Comparison of ENCODE assay signal across 22 mouse cellular contexts in the genomic region with DNA sequence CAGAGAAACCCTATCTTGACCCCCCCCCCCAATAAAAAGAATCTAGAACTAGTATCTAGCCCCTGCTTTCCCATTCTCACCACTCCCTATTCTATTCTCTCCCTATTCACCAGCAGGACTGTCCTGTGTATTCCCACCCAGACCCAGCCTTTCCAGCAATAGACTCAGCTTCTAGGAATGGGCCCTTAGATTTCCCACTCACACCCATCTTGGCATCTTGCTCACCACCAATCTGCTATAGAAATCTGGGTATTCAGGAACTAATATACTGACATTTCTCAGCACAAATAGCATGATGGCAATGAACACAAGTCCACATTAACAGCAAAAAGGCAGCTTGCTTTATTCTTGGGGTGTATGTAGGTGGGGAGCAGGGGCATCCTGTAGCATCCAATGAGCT. TPM values are rescaled to one million over a fixed set of nuclear protein-coding genes. Genes with fewer than 3 reads are reported as not detected.
DNase-seq lines count a peak whose midpoint lies in the region; ATAC-seq and TF ChIP-seq lines count a peak whose summit lies in the region.
"Had no signal": no experiment of that assay in that cellular context is flagged by ENCODE, and none has a peak within 500 bp of the region (broad histone marks: within the 10 kb centered on the region; RNA-seq: fewer than 3 reads in every experiment).

No protein-coding gene starts in this region.

- peaks cover 7% of the 10 kb centered on the region; the same call in 1 of the 2 replicates for H3K4me1 ChIP-seq in embryonic facial prominence, embryonic 13.5 days
- peaks cover 6% of the 10 kb centered on the region; the same call in 1 of the 2 replicates for H3K4me1 ChIP-seq in embryonic facial prominence, embryonic 10.5 days
- H3K4me1 ChIP-seq in MEL (ENCODE audit: control insufficient read depth in 1 of 2, insufficient read depth in 2 of 2, low read length in 2 of 2): peaks cover 0 to 8% of the 10 kb centered on the region in 2 experiments; a peak in 2 of 4 replicates

- H3K9ac ChIP-seq in embryonic facial prominence, embryonic 13.5 days: no peak overlapping the region
- no peak overlapping the region for H3K9ac ChIP-seq in MEL (ENCODE audit: control insufficient read depth, low read depth, low read length, poor library complexity, severe bottlenecking)

- H3K27me3 ChIP-seq in embryonic facial prominence, embryonic 13.5 days: no peaks in the 10 kb centered on the region
- H3K27me3 ChIP-seq in embryonic facial prominence, embryonic 10.5 days (replicated peaks; ENCODE audit: low read depth, poor library complexity, severe bottlenecking): peaks cover 23% of the 10 kb centered on the region
- no peaks in the 10 kb centered on the region for H3K27me3 ChIP-seq in MEL (ENCODE audit: control insufficient read depth in 1 of 2, insufficient read depth in 2 of 2, low read length in 2 of 2)
- H3K27me3 ChIP-seq: CH12.LX, Patski had no signal

- H3K4me2 ChIP-seq in embryonic facial prominence, embryonic 13.5 days: no peak overlapping the region

- DNase-seq in embryonic facial prominence, embryonic 10.5 days (ENCODE audit: low spot score): no peak
- peak; percentile 73 for DNase-seq in heart, adult 11 months
- no peak for DNase-seq in heart, postnatal 14 days
- DNase-seq in MEL (ENCODE audit: low read depth, low spot score): no peak
- DNase-seq in left cerebral cortex, postnatal 36 days (ENCODE audit: low spot score in 2 of 2): no peak
- DNase-seq: adrenal gland, adult 2 months; adrenal gland, adult 8-10 months; adrenal gland, postnatal 10 days; adrenal gland, postnatal 14 days; adrenal gland, postnatal 25 days; adrenal gland, postnatal 36 days; B cell, adult 2 months; cerebellum, adult 11 months; cerebellum, adult 11-12 months; cerebellum, adult 18-20 months; cerebellum, adult 2 months had no signal

- H3K27ac ChIP-seq in embryonic facial prominence, embryonic 13.5 days: peak overlapping the region; percentile 57; the same call in 1 of the 2 replicates
- H3K27ac ChIP-seq in embryonic facial prominence, embryonic 10.5 days (replicated peaks): no peak overlapping the region
- H3K27ac ChIP-seq in MEL (ENCODE audit: control insufficient read depth, low read depth, low read length): no peak overlapping the region

- intact Hi-C loops in heart, postnatal 14 days (cut with DNase I): loop anchor here (10.0 kb wide), 1 partner anchor 622 kb away; no protein-coding TSS in a partner anchor
- intact Hi-C loops in left cerebral cortex, postnatal 36 days (cut with DNase I): no loop called here

- TF ChIP-seq POLR2A in MEL (IDR thresholded peaks at IDR 0.05; ENCODE audit: control insufficient read depth in 1 of 2, insufficient read depth in 1 of 2, low read depth in 1 of 2, low read length in 2 of 2, poor library complexity in 1 of 2): no peak

- H3K9me3 ChIP-seq in embryonic facial prominence, embryonic 13.5 days: no peaks in the 10 kb centered on the region
- no peaks in the 10 kb centered on the region for H3K9me3 ChIP-seq in embryonic facial prominence, embryonic 10.5 days
- H3K9me3 ChIP-seq in MEL (replicated peaks; ENCODE audit: insufficient read depth, low read length): no peaks in the 10 kb centered on the region
- H3K9me3 ChIP-seq: G1E had no signal

- no peak for TF ChIP-seq CTCF in MEL (IDR thresholded peaks at IDR 0.05 in 2 of 3, conservative IDR thresholded peaks at IDR 0.05 in 1 of 3; ENCODE audit: control insufficient read depth in 1 of 3, insufficient read depth in 1 of 3, low read depth in 2 of 3, low read length in 3 of 3, poor library complexity in 1 of 3, severe bottlenecking in 1 of 3)

- no peak overlapping the region for H3K4me3 ChIP-seq in embryonic facial prominence, embryonic 13.5 days
- no peak overlapping the region for H3K4me3 ChIP-seq in embryonic facial prominence, embryonic 10.5 days
- H3K4me3 ChIP-seq in MEL (ENCODE audit: control insufficient read depth in 1 of 2, insufficient read depth in 1 of 2, low read depth in 2 of 2, low read length in 2 of 2): no peak overlapping the region

- ATAC-seq in embryonic facial prominence, embryonic 13.5 days (ENCODE audit: insufficient number of reproducible peaks, insufficient read depth, low FRiP score, low TSS enrichment, low read depth): no peak
- ATAC-seq: activated CD4-positive, CD25-positive, alpha-beta regulatory T cell, adult 4 months; CD4-positive, CD25-positive, alpha-beta regulatory T cell, adult 4 months; Patski had no signal

- TF ChIP-seq EP300 in MEL (IDR thresholded peaks at IDR 0.05; ENCODE audit: low read depth in 1 of 2, low read length in 2 of 2): no peak

- TF ChIP-seq RAD21 in MEL (IDR thresholded peaks at IDR 0.05; ENCODE audit: low read depth, low read length): no peak

- peaks cover 25% of the 10 kb centered on the region for H3K36me3 ChIP-seq in embryonic facial prominence, embryonic 13.5 days
- H3K36me3 ChIP-seq in embryonic facial prominence, embryonic 10.5 days (replicated peaks): peaks cover 48% of the 10 kb centered on the region
- H3K36me3 ChIP-seq in MEL (ENCODE audit: control insufficient read depth in 1 of 2, insufficient read depth in 2 of 2, low read length in 2 of 2): peaks cover 6 to 14% of the 10 kb centered on the region in 2 experiments; a peak in 3 of 4 replicates

- peaks cover 13% of the 10 kb centered on the region for H3K79me2 ChIP-seq in MEL (ENCODE audit: control insufficient read depth, insufficient read depth, low read length, poor library complexity)

TF ChIP-seq in MEL, 35 proteins besides CTCF, POLR2A, EP300 and RAD21:
- TF ChIP-seq POLR2AphosphoS2 (IDR thresholded peaks at IDR 0.05; ENCODE audit: low read length) (peak; percentile 55; the same call in 1 of the 2 replicates), MYC (IDR thresholded peaks at IDR 0.05; ENCODE audit: low read depth, low read length) (no peak)

RNA-seq across cellular contexts. Expression of gene Ssr4, which starts 6.2 kb away (rescaled TPM):
- polyA plus RNA-seq in embryonic facial prominence, embryonic 13.5 days (2015; fragmentation: Nextera tagmentation; extraction: Ambion mirVana): 182 and 192 TPM in 2 replicates
- 101 and 107 TPM in 2 replicates for polyA plus RNA-seq in embryonic facial prominence, embryonic 10.5 days (2016; fragmentation: Nextera tagmentation; extraction: Ambion mirVana)
- 10 to 100 TPM; 82.1 to 83.9 TPM for total RNA-seq in heart, postnatal 14 days (2021)
- 256 and 283 TPM in 2 replicates for total RNA-seq in MEL (2012; rRNA removed)
- polyA plus RNA-seq in MEL (2012; ENCODE audit: insufficient read depth in 1 of 2, insufficient read length in 2 of 2, low read depth in 1 of 2, low replicate concordance in 2 of 2, missing spikeins in 1 of 2): 100 to 1,000 TPM in 1 of 2 experiments, not detected in 1; 343 TPM
- 10 to 100 TPM; 81.2 to 95.9 TPM for total RNA-seq in left cerebral cortex, postnatal 36 days (2021)

RNA-seq across cellular contexts. Expression of gene Idh3g, which starts 6.3 kb away (rescaled TPM):
- polyA plus RNA-seq in embryonic facial prominence, embryonic 13.5 days (2015; fragmentation: Nextera tagmentation; extraction: Ambion mirVana): 204 and 207 TPM in 2 replicates
- polyA plus RNA-seq in embryonic facial prominence, embryonic 10.5 days (2016; fragmentation: Nextera tagmentation; extraction: Ambion mirVana): 175 and 176 TPM in 2 replicates
- total RNA-seq in heart, postnatal 14 days (2021): 100 to 1,000 TPM; 582 to 586 TPM
- total RNA-seq in MEL (2012; rRNA removed): 232 and 248 TPM in 2 replicates
- 100 to 1,000 TPM in 1 of 2 experiments, not detected in 1; 296 TPM for polyA plus RNA-seq in MEL (2012; ENCODE audit: insufficient read depth in 1 of 2, insufficient read length in 2 of 2, low read depth in 1 of 2, low replicate concordance in 2 of 2, missing spikeins in 1 of 2)
- 100 to 1,000 TPM; 179 to 205 TPM for total RNA-seq in left cerebral cortex, postnatal 36 days (2021)

RNA-seq across cellular contexts. Expression of gene Srpk3, which starts 18.8 kb away (rescaled TPM):
- 3.0 and 3.5 TPM in 2 replicates for polyA plus RNA-seq in embryonic facial prominence, embryonic 13.5 days (2015; fragmentation: Nextera tagmentation; extraction: Ambion mirVana)
- polyA plus RNA-seq in embryonic facial prominence, embryonic 10.5 days (2016; fragmentation: Nextera tagmentation; extraction: Ambion mirVana): 1.00 and 2.0 TPM in 2 replicates
- 10 to 100 TPM; 23.9 to 29.3 TPM for total RNA-seq in heart, postnatal 14 days (2021)
- 0.20 and 0.31 TPM in 2 replicates for total RNA-seq in MEL (2012; rRNA removed)
- under 1 TPM in 1 of 2 experiments, not detected in 1; 0.17 TPM for polyA plus RNA-seq in MEL (2012; ENCODE audit: insufficient read depth in 1 of 2, insufficient read length in 2 of 2, low read depth in 1 of 2, low replicate concordance in 2 of 2, missing spikeins in 1 of 2)
- 10 to 100 TPM in 1 of 2 experiments, 1 to 10 TPM in 1; 8.2 to 10.4 TPM for total RNA-seq in left cerebral cortex, postnatal 36 days (2021)
- polyA plus RNA-seq: G1E had no signal

RNA-seq across cellular contexts. Expression of gene Pdzd4, which starts 31.7 kb away (rescaled TPM):
- 1.7 and 2.1 TPM in 2 replicates for polyA plus RNA-seq in embryonic facial prominence, embryonic 13.5 days (2015; fragmentation: Nextera tagmentation; extraction: Ambion mirVana)
- polyA plus RNA-seq in embryonic facial prominence, embryonic 10.5 days (2016; fragmentation: Nextera tagmentation; extraction: Ambion mirVana): 0.65 and 0.79 TPM in 2 replicates
- total RNA-seq in heart, postnatal 14 days (2021): 1 to 10 TPM; 2.0 to 2.1 TPM
- 0.46 and 0.49 TPM in 2 replicates for total RNA-seq in MEL (2012; rRNA removed)
- polyA plus RNA-seq in MEL (2012; ENCODE audit: insufficient read depth in 1 of 2, insufficient read length in 2 of 2, low read depth in 1 of 2, low replicate concordance in 2 of 2, missing spikeins in 1 of 2): 1 to 10 TPM in 1 of 2 experiments, not detected in 1; 2.7 TPM
- total RNA-seq in left cerebral cortex, postnatal 36 days (2021): 100 to 1,000 TPM; 116 to 121 TPM

RNA-seq across cellular contexts. Expression of gene Plxnb3, which starts 36.1 kb away (rescaled TPM):
- 0.41 and 0.46 TPM in 2 replicates for polyA plus RNA-seq in embryonic facial prominence, embryonic 13.5 days (2015; fragmentation: Nextera tagmentation; extraction: Ambion mirVana)
- polyA plus RNA-seq in embryonic facial prominence, embryonic 10.5 days (2016; fragmentation: Nextera tagmentation; extraction: Ambion mirVana): 0.08 and 0.14 TPM in 2 replicates
- 1 to 10 TPM; 1.0 to 1.2 TPM for total RNA-seq in heart, postnatal 14 days (2021)
- total RNA-seq in MEL (2012; rRNA removed): not detected in 2 replicates
- under 1 TPM in 1 of 2 experiments, not detected in 1; 0.10 TPM for polyA plus RNA-seq in MEL (2012; ENCODE audit: insufficient read depth in 1 of 2, insufficient read length in 2 of 2, low read depth in 1 of 2, low replicate concordance in 2 of 2, missing spikeins in 1 of 2)
- 10 to 100 TPM in 1 of 2 experiments, 1 to 10 TPM in 1; 9.8 to 10.2 TPM for total RNA-seq in left cerebral cortex, postnatal 36 days (2021)
- polyA plus RNA-seq: activated CD4-positive, CD25-positive, alpha-beta regulatory T cell, adult 4 months; CD4-positive, CD25-positive, alpha-beta regulatory T cell, adult 4 months had no signal
